Mouse (Mus musculus): ENCODE data around the gene Brms1. TPM values are rescaled to one million over a fixed set of nuclear protein-coding genes. Genes with fewer than 3 reads are reported as not detected.

The Brms1 gene
- polyA plus RNA-seq, 1 experiment from 2014 or later = 39.9 TPM

DNA sequence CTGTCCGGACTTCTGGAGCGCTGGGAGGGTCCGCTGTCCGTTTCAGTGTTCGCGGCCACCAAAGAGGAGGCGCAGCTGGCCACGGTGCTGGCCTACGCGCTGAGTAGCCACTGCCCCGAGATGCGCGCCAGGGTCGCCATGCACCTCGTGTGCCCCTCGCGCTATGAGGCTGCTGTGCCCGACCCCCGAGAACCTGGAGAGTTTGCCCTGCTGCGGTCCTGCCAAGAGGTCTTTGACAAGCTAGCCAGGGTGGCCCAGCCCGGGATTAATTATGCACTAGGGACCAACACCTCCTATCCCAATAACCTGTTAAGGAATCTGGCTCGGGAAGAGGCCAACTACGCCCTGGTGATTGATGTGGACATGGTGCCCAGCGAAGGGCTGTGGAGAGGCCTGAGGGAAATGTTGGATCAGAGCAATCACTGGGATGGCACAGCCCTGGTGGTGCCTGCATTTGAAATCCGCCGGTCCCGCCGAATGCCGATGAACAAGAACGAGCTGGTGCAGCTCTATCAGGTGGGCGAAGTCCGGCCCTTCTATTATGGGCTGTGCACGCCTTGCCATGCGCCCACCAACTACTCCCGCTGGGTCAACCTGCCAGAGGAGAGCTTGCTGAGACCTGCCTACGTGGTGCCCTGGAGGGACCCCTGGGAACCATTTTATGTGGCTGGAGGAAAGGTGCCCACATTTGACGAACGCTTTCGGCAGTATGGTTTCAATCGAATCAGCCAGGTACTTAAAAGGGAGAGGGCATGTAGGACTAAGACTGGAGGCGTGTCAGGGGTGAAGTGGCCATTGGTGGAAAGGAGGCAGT, 1.6 kb upstream of the Brms1 start:
- Histone ChIP-seq H3K4me2 (peak overlapping the region; percentile 98), H3K27ac (peak overlapping the region; percentile 82; the same call in 1 of the 2 replicates), H3K4me1 (peaks cover 29% of the 10 kb centered on the region), H3K36me3 (no peaks in the 10 kb centered on the region), H3K4me3 (replicated peaks) (peak overlapping the region; percentile 64), H3K9ac (peak overlapping the region; percentile 88), H3K27me3 (replicated peaks) (no peaks in the 10 kb centered on the region), H3K9me3 (no peaks in the 10 kb centered on the region)
- WGBS = 14% methylated on average over 41 of the region's 41 CpGs
- 0 out of 2 replicates have a peak, but pooled peaks have one; percentile 1 for ATAC-seq (ENCODE audit: insufficient read depth, low FRiP score, low read depth)

DNA sequence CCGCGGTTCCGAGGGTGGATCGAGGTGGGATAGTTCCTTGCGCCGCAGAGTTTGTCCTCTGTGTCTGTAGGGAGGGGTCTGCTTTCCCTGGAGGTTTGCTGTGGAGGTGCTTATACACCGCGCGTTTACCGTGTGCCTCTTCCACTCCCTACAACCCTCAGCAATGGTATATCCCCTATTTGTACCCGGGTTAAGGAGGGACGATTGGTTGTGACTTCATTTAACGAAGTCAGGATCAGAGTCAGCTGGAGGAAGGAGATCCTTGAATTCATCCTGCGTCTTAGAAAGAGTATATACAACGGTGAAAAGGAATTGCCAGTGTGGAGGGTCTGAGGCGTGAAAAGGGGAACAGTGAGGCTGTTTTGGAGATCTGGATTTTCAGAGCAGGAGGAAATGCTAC, 434 bp downstream of the Brms1 start:
- H3K36me3 ChIP-seq = 0 out of 2 replicates have a peak, but pooled peaks cover 4% of the 10 kb centered on the region
- peaks cover 29% of the 10 kb centered on the region for H3K4me1 ChIP-seq
- no peak for ATAC-seq (ENCODE audit: insufficient read depth, low FRiP score, low read depth)
- no peaks in the 10 kb centered on the region for H3K9me3 ChIP-seq
- H3K27ac ChIP-seq = peak overlapping the region; percentile 57
- peak overlapping the region; percentile 98 for H3K4me2 ChIP-seq
- 2% methylated on average over 16 of the region's 16 CpGs for WGBS
- peak overlapping the region; percentile 68 for H3K9ac ChIP-seq
- peak overlapping the region; percentile 64 for H3K4me3 ChIP-seq (replicated peaks)
- no peaks in the 10 kb centered on the region for H3K27me3 ChIP-seq (replicated peaks)

DNA sequence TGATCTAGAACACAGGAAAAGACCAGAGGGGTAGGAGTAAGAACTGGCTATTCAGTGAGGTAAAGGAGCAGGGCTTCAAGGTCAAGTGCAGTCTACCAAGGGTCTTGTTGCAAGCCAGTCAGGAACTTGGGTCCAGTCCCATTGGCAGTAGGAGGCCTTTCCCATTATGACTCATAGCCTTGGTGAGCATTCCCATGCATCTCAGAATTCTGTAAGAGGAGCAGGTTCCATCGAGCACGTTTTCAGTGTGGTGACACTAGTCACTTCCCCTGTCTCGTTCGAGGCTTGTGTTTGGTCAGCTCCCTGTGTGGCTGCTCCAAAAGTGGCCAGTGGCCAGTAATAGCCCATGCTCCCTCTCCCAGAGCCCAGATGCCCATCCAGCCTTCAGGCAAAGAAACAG, 4.4 kb downstream of the Brms1 start:
- no peak overlapping the region for H3K9ac ChIP-seq
- no peaks in the 10 kb centered on the region for H3K27me3 ChIP-seq (replicated peaks)
- WGBS = 77% methylated on average over 4 of the region's 4 CpGs
- ATAC-seq (ENCODE audit: insufficient read depth, low FRiP score, low read depth) = no peak
- 0 out of 2 replicates have a peak, but pooled peaks cover 18% of the 10 kb centered on the region for H3K36me3 ChIP-seq
- no peak overlapping the region for H3K4me2 ChIP-seq
- peaks cover 19% of the 10 kb centered on the region for H3K4me1 ChIP-seq
- no peak overlapping the region for H3K27ac ChIP-seq
- no peaks in the 10 kb centered on the region for H3K9me3 ChIP-seq
- no peak overlapping the region for H3K4me3 ChIP-seq (replicated peaks)

DNA sequence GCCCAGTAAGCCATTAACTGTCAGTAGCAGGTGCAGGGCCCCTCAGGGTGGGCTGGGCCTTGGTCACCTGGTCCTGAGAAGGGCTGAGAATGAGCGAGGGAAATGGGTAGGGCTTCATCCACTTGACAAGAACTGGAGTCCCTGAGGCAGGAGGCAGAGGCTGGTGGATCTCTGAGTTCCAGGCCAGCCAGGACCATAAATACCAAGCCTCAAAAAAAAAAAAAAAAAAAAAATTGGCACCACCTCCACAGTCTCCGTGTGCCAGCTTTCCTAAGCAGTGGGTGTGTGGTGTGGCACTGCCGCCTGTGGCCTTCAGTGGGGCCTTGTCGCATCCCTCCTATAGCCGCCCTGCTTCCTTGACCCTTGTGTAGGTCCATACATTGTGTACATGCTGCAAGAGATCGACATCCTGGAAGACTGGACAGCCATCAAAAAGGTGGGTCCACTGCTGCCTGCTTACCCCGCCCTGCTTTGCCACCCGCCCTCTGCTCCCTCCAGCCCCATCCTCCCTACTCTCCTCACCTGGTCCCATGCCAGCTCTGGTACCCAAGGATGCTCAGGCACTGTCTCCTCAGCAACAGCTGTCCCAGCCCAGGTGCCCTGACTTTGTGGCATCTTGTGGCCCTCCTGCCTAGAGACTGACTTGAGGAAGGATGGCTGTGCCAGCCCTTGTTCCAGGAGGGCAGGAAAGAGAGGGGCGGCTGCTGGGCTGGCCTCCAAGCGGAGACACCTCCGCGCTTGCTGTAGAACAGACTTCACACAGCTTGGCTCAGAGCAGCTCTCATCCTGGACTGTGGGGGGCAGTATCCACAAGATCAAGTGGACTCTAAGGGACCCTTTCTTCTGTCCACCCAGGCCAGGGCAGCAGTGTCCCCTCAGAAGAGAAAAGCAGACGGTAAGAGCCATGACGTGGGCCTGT, 7.2 kb downstream of the Brms1 start:
- Histone ChIP-seq H3K36me3 (0 out of 2 replicates have a peak, but pooled peaks cover 18% of the 10 kb centered on the region), H3K4me1 (peaks cover 16% of the 10 kb centered on the region), H3K27ac (no peak overlapping the region), H3K4me2 (no peak overlapping the region), H3K9ac (no peak overlapping the region), H3K4me3 (replicated peaks) (no peak overlapping the region), H3K27me3 (replicated peaks) (peaks cover 4% of the 10 kb centered on the region; the same call in 1 of the 2 replicates), H3K9me3 (no peaks in the 10 kb centered on the region)
- WGBS = 84% methylated on average over 14 of the region's 14 CpGs
- no peak for ATAC-seq (ENCODE audit: insufficient read depth, low FRiP score, low read depth)

DNA sequence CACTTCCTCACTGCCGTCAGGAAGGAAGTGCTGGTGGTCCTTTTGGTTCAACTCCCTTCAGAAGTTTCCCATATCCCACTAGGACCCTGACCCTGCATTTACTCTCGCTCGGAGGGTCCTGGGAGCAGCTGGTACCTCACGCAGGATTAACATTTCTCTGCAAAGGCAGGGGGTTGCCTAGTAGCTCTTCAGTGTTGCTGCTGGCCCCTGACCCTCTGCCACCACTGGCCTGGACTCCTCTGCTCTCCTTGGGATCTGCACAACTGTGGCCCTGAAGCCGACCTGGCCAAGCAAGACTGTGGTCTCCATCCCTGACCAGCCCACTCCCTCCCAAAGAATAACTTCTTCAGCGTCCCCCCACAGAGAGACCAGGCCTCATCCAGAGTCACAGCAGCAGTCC, 8.2 kb downstream of the Brms1 start:
- H3K36me3 ChIP-seq = 0 out of 2 replicates have a peak, but pooled peaks cover 18% of the 10 kb centered on the region

DNA sequence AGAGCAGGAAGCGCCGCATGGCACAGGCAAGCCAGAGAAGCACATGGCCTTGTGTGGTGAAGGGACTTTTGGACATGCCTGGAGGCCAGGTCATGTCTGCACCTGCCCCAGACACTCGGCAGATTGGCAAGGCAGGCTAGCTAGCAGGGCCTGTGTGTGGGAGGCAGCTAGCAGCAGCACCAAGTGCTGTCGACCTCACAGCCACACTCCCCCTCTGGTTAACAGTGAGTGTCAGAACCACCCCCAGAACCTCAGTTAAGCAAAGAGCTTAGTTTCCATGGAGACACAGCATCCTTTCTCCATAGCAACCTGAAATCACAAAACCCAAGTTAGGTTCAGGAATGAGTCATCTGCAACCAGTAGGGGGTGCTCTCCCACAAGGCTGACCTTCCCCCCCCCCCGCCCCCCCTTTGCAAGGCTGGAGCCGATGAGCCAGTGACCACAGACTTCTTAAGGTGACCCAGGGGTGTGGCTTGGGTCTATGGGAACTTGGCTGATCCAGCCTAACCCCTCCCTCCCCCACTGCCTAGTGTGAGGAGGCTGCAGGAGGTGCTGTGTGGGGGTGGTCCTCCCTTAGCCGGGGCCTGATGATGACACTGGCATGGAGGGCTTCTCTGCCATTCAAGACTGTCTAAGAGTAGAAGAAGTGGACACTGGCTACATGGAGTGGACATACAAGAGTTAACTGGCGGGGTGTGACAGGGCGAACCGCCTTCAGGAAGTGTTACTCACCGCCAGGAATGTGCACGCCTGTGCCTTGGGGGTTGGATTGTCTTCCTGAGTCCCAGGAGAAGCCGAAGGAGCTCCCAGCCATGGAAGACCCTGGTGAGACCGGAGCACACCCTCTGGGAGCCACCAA, 9.1 kb downstream of the Brms1 start, which contains the start of gene Rin1:
Gene Rin1, plus strand, starts transcription at position 435 of the 859 bp plus-strand sequence.
- 16% methylated on average over 14 of the region's 14 CpGs for WGBS
- Histone ChIP-seq H3K4me2 (peak within 1 kb of the TSS; percentile 51), H3K27ac (peak within 1 kb of the TSS; percentile 16), H3K36me3 (0 out of 2 replicates have a peak, but pooled peaks cover 18% of the 10 kb centered on the region), H3K27me3 (replicated peaks) (peaks cover 6% of the 10 kb centered on the region; the same call in 1 of the 2 replicates), H3K4me1 (peaks cover 16% of the 10 kb centered on the region), H3K9ac (no peak within 1 kb of the TSS), H3K4me3 (replicated peaks) (peak within 1 kb of the TSS; percentile 35), H3K9me3 (no peaks in the 10 kb centered on the region)
- ATAC-seq (ENCODE audit: insufficient read depth, low FRiP score, low read depth) = peak; percentile 36

More for the DNA sequence above, 8.2 kb downstream of the Brms1 start:
- no peak overlapping the region for H3K27ac ChIP-seq
- no peak overlapping the region for H3K9ac ChIP-seq
- H3K4me3 ChIP-seq (replicated peaks) = no peak overlapping the region
- peaks cover 16% of the 10 kb centered on the region for H3K4me1 ChIP-seq
- WGBS = 85% methylated on average over 6 of the region's 6 CpGs
- H3K4me2 ChIP-seq = no peak overlapping the region
- peaks cover 6% of the 10 kb centered on the region; the same call in 1 of the 2 replicates for H3K27me3 ChIP-seq (replicated peaks)
- ATAC-seq (ENCODE audit: insufficient read depth, low FRiP score, low read depth) = no peak
- H3K9me3 ChIP-seq = no peaks in the 10 kb centered on the region

- ATAC-seq (ENCODE audit: insufficient read depth, low FRiP score, low read depth) = peak; percentile 44; the same call in 1 of the 2 replicates
- peaks cover 6% of the 10 kb centered on the region; the same call in 1 of the 2 replicates for H3K27me3 ChIP-seq (replicated peaks)
- 8% methylated on average over 17 of the region's 17 CpGs for WGBS
- peaks cover 16% of the 10 kb centered on the region for H3K4me1 ChIP-seq
- H3K9ac ChIP-seq = no peak overlapping the region
- H3K4me3 ChIP-seq (replicated peaks) = peak overlapping the region; percentile 35
- H3K36me3 ChIP-seq = 0 out of 2 replicates have a peak, but pooled peaks cover 18% of the 10 kb centered on the region
- H3K27ac ChIP-seq = peak overlapping the region; percentile 16
- H3K9me3 ChIP-seq = no peaks in the 10 kb centered on the region
- H3K4me2 ChIP-seq = peak overlapping the region; percentile 51
Observed at GRCm38 (mm10) chr19:5051031-5051430, 9.9 kb downstream of the Brms1 start.

DNA sequence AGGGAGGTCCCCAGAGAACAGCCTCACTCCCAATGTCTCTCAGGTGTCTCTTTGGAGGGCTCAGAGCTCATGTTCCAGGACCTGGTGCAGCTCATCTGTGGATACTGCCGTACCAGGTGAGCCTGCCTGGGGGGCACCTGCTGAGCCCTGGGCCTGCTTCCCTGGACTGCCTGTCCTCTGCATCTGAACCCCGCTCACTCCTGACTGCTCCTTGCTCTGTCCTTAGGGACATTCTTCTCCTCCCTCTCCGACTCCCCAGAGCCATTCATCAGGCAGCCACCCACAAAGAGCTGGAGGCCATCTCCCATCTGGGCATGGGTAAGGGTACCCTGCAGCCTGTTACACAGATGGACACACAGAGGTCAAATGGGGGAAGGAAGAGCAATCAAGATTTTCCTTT, 10.4 kb downstream of the Brms1 start:
- WGBS = 56% methylated on average over 3 of the region's 3 CpGs
- Histone ChIP-seq H3K27me3 (replicated peaks) (peaks cover 6% of the 10 kb centered on the region; the same call in 1 of the 2 replicates), H3K27ac (0 out of 2 replicates have a peak overlapping the region, but pooled peaks have one; percentile 16), H3K4me2 (peak overlapping the region; percentile 51), H3K9me3 (no peaks in the 10 kb centered on the region), H3K4me3 (replicated peaks) (peak overlapping the region; percentile 35; the same call in 1 of the 2 replicates), H3K36me3 (0 out of 2 replicates have a peak, but pooled peaks cover 14% of the 10 kb centered on the region), H3K4me1 (peaks cover 18% of the 10 kb centered on the region), H3K9ac (no peak overlapping the region)
- no peak for ATAC-seq (ENCODE audit: insufficient read depth, low FRiP score, low read depth)

DNA sequence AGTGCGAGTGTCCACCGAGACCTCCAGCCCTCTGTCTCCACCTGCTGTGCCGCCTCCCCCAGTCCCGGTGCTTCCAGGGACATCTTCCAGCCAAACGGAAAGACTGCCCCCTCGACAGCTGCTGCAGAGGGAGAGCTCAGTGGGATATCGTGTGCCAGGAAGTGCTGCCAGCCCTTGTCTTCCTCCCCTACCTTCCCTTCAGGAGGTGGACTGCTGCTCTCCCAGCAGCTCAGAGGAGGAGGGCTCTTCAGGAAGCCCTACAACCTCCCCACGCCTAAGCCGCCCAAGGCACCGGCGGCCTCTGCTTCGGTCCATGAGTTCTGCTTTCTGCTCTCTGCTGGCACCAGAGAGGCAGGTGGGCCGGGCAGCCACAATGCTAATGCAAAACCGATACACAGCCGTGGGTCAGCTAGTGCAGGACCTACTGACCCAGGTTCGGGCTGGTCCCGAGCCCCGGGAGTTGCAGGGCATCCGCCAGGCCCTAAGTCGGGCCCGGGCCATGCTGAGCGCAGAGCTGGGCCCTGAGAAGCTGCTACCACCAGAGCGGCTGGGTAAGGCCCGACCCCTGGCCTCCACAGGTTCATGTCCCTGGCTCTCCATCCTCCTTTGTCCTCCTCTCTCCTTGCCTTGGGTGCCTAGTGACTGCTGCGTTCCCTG, 11.1 kb downstream of the Brms1 start:
- 42% methylated on average over 25 of the region's 25 CpGs for WGBS
- no peak overlapping the region for H3K9ac ChIP-seq
- peaks cover 6% of the 10 kb centered on the region; the same call in 1 of the 2 replicates for H3K27me3 ChIP-seq (replicated peaks)
- no peak overlapping the region for H3K27ac ChIP-seq
- peaks cover 22% of the 10 kb centered on the region for H3K4me1 ChIP-seq
- ATAC-seq (ENCODE audit: insufficient read depth, low FRiP score, low read depth) = no peak
- no peak overlapping the region for H3K4me3 ChIP-seq (replicated peaks)
- H3K36me3 ChIP-seq = 0 out of 2 replicates have a peak, but pooled peaks cover 11% of the 10 kb centered on the region
- no peaks in the 10 kb centered on the region for H3K9me3 ChIP-seq
- H3K4me2 ChIP-seq = no peak overlapping the region; the same call in 1 of the 2 replicates

DNA sequence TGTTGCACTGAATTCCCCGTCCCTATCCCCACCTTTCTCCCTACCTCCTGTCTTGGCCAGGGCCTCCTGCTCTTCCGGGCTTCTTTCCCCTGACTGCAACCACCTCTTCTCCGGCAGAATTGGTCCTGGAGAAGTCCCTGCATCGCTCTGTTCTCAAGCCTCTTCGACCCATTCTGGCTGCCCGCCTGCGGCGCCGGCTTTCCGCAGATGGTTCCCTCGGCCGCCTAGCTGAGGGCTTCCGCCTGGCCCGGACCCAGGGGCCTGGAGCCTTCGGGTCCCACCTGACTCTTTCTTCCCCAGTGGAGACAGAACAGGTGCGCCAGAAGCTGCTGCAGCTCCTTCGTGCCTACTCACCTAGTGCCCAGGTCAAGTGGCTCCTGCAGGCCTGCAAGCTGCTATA, 11.7 kb downstream of the Brms1 start:
- no peak overlapping the region for H3K4me2 ChIP-seq
- 64% methylated on average over 17 of the region's 17 CpGs for WGBS

More for the DNA sequence above, 11.7 kb downstream of the Brms1 start:
- no peak overlapping the region for H3K27ac ChIP-seq
- ATAC-seq (ENCODE audit: insufficient read depth, low FRiP score, low read depth) = no peak
- peaks cover 6% of the 10 kb centered on the region; the same call in 1 of the 2 replicates for H3K27me3 ChIP-seq (replicated peaks)
- no peak overlapping the region for H3K9ac ChIP-seq
- H3K4me1 ChIP-seq = peaks cover 23% of the 10 kb centered on the region
- no peak overlapping the region for H3K4me3 ChIP-seq (replicated peaks)
- H3K9me3 ChIP-seq = no peaks in the 10 kb centered on the region
- H3K36me3 ChIP-seq = 0 out of 2 replicates have a peak, but pooled peaks cover 6% of the 10 kb centered on the region

Data from stomach, embryonic 15.5 days (tissue).